Mouse (Mus musculus): Measurements from ENCODE around the gene Nav3. TPM values are rescaled to one million over a fixed set of nuclear protein-coding genes. Genes with fewer than 3 reads are reported as not detected.

The Nav3 gene
- total RNA-seq (2021): 100 to 1,000 TPM; 179 to 200 TPM
- long read RNA-seq, experiment 1, partial matches to known transcripts: 27 of 47 reads
- long read RNA-seq, experiment 1, other reads (novel, unspliced or antisense): 20 of 47 reads
- long read RNA-seq, experiment 2, partial matches to known transcripts: 26 of 40 reads
- long read RNA-seq, experiment 2, other reads (novel, unspliced or antisense): 14 of 40 reads

DNA sequence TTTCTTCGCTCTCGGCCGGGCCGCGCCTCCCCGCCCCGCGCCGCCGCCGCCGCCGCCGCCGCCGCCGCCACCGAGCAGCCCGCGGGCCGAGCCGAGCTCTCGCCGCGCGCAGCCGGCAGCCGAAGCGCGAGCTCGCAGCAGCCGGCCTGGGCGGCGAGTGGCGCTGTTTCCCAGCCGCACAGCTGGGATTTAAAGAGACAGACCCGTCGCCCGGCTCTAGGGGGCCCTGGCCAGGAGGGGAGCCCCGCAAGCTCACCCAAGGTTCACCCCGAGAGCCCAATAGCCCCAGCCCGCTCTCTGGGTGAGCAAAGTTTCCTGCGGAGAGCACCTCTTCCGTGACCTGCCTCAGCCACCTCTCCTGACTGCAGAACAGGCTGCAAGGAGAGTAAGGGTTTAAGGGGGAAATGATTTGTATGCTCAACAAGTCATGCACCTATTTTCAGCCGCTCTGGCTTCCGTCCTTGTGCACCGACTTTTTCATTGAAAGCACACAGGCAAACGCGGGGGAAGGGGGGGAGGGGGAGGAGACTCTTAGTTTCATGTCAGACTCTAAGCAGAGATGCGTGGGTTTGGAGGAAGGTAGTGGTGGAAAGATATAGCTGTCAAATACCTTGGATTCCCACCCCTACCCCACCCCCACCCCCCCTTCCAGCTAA is at the start of gene Nav3:
TSS of gene Nav3 (minus strand) at position 367 of the 656 bp plus-strand sequence.
- DNase-seq (ENCODE audit: low spot score in 2 of 2): peak; percentile 75 to 82

DNA sequence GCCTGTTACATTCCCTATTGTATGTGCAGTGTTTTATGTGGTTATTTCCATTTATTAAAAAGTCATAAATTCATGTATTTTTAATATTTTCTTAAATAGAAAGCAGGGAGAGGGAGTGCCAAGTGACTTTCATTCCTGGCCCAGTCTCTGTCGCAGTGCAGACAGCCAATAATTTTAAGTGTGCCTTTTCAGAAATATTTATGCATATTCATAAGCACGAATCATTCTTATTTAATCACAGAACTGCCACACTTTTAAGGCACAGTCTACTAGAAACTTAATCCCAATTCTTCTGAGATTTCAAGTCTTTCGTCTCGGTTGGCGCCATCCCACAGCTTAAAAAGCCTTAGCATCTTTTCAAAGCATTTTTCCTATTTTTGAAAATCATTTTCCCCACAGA is 29.3 kb upstream of the Nav3 start:
- no peak for DNase-seq (ENCODE audit: low spot score in 2 of 2)

DNA sequence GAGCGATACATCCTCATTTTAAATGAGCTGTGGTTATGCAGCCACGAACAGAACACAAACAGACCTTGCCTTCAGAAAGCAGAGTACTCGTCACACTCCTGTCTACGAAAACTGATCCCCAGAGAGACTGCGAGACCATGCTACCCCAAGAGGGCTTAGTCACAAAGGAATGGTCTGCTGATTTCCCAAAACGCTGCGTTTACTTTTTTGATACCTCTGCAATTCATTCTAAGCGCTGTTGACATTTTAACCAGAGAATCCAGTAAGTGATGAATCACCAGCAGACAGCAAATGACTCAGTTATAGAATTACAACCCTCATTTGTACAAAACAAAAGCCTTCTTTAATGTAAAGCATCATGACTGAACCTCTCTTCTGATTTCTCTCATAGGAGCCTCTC is 28.8 kb upstream of the Nav3 start:
- DNase-seq (ENCODE audit: low spot score in 2 of 2): no peak

DNA sequence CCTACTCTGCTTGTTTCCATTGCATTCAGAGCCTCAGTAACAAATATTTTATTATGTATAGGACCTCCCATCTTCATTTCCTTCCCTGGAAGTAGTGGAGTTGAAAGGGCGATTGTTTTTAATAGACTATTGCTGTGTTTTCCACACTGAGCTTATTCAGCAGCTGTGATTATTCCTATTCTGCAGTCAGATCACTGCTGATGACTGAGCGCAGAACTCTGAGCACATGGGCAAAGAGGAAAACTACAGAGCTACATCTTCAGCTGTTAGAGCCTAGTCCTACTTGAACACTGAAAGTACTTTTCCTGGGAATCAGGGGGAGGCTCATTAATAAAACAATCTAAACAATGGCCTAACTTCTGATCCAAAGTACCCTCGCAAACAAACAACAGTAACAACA is 23.2 kb upstream of the Nav3 start:
- peak in 1 of 2 experiments; percentile 26 for DNase-seq (ENCODE audit: low spot score in 2 of 2)

DNA sequence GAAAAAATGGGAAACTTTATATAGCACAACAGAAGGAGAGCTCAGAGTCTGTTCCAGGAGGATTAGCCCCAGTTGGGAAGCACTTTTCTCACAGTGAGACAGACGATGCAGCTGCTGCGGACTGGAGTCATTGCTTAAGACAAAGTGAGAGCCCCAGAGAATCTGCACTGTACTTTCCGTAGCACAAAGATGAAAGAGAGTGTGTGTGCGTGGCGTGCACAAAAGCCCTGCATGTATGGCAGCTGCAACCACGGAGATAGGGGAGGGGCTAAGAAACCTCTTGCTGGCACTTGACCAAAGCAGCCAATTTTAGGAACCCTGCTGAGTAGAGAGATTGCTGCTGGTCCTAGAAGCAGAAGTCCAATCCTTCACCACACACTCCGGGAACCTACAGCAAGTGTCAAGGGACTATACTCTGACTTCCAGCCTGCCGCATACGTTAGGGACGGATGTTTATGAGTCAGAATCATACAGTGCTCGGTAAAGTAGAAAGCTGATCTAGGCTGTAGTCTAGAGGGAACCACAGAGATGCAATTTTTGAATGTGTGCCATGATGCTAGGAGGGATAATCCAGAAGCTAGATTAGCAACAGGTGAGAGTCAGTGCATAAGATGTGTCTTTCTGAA is 21.8 kb upstream of the Nav3 start:
- DNase-seq (ENCODE audit: low spot score in 2 of 2): no peak

DNA sequence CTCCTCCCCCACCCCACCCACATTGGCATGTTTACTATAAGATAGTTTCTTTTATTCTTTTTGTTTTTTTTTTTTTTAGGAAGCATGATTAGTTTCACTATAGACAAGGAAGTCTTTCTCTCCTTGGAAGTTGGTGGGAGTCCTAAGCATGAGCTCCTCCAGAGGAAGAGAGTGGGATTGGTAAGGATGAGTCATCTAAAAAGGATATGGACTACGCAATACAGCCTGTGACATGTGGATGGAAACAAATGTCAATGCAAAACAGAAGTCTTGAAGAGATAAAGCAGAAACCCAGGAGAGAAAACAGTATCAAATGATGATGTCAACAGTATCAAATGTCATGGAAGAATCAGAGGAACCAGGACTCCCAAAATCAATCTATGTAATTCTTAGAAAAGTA is 18.1 kb upstream of the Nav3 start:
- no peak for DNase-seq (ENCODE audit: low spot score in 2 of 2)

DNA sequence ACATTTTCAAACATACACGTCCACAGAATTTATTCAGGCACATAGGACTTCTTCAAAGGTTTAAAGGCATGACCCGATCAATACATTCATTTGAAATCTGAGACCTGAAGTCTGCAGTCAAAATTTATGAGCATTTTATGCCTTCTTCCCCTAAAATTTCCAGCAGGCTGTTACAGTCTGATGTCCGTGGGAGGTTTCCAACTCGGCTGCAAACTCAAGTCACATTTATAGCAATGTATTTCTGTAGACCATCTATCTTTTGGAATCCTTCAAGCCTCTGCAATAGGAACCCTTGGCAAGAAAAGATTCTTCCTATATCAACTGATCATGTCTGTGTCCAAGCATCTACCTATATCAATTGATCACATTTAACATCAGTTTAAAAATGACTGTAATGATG is 13.4 kb upstream of the Nav3 start:
- no peak for DNase-seq (ENCODE audit: low spot score in 2 of 2)

DNA sequence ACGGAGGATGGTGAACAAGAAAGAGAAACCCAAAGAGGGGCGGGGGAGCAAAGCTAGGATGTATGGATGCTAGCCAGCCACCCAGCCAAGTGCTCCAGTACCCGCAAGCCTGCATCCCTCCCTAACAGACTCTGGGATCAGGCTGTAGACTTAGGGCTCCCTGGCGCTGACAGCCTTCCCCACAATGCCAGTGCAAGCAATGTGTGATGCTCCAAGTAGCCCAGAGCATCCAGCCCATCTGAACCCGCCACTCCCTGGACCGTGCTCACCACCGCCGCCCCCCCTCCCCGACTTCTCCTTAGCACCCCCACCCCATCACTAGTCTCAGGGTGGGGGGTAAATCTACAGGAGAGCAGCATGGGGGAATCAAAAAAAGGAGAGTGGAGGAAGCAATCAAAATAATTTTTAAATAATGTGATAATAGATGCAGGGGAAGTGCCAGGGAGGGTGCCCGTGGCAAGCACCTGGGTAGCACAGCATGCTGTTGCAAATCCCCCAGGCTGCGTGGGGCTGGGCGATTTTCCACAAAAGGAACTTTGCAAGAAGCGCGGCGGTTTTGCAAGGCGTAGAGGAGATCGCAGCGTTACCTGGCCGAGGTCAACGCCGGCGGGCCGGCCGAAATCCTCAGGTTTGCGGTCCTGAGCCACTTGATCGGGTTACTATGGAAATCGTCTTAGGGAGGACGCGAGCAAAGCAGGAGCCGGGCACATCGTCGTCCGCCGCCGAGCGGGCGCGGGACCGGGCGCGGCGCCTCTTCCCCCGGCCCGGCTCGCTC is 754 bp downstream of the Nav3 start:
- peak; percentile 31 to 51 for DNase-seq (ENCODE audit: low spot score in 2 of 2)

DNA sequence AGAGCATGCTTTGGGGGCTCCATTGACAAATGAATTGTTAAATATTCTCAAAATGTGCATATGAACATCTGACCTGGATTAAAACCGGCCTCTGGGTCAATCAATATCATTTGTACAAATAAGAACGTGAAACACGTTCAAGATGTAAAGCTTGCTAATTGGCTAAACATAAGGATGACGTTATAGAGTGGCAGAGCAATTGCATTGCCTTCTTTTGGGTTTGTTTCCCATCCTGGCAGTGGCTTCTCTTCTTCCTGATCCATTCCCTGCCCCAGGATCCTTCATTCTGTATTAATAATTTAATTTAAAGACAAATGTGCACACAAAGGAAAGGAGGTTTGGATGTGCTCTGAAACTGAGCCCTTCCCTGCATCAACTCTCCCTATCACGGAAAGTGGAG is 2.4 kb downstream of the Nav3 start:
- DNase-seq (ENCODE audit: low spot score in 2 of 2): no peak

DNA sequence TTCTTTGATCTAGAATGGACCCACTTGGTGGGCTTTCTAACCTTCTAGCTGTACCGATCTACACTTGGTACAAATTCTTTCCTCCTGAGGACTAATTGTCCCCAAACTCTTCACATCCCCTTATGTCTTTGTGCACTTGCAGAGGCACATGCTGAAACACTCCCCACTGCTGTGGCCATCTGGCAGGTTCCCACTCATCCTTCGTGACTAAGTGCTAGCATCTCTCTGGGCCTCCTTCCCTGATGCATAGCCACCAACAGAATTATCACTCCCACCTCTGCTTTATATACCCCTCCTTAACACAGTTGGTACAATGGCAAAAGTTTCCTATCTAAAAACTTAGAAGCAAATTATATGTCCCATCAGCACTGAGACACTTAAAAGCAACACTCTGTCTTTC is 15.6 kb downstream of the Nav3 start:
- peak in 1 of 2 experiments; percentile 54 for DNase-seq (ENCODE audit: low spot score in 2 of 2)

DNA sequence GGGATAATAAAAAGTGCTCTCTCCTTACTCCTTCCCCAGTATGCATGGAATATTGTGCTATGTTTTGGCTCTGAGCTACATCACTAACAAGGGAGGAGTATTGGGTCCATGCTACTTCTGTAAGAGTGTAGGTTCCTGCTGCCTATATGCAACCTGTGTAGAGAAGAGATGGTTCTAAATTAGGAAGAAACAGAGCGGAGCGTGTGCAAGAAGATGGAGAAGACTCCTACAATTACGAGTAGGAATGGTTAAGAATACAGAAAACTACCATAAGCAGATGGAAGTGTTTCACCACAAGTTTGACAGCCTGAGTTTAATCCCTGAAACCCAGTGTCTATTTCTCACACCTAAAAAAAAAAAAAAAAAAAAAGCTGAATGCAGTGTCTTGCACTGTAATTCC is 24.9 kb downstream of the Nav3 start:
- no peak for DNase-seq (ENCODE audit: low spot score in 2 of 2)

DNA sequence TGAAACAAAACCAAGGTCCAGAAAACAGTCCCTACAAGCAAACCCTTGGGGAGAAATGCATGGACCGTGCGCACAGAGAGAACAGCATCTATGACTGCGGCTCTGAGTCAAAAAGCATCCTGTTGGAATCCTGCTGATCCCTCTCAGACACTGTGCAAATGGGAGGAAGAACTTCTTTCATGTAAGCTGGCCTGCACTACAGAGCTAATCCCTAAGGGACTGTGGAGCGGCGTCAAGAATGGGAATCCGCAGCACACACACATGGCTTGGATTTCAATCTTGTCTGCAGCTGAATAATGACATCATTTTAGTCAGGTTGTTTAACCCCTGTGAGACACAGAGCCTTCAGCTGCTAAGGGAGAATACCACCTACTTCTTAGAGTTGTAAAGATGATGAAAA is 26.4 kb downstream of the Nav3 start:
- no peak for DNase-seq (ENCODE audit: low spot score in 2 of 2)

DNA sequence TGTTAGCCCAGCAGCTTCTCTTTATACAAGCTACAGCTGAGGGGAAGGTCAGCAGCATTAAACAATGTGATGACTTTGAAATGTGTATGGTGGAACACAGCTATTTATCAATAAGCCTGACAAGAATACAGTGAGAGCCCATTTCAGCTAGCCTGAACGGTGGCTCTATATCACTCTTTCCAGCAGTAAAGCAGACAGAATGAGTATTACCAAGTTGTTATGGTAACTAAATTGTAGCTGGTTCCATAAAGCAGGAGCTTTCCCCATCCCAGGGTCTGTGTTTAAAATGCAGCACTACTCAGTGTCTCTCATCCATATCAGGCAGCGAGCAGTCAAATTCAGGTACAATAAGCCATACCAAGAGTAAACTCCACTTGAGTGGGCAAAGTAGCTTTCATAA is 27.0 kb downstream of the Nav3 start:
- DNase-seq (ENCODE audit: low spot score in 2 of 2): no peak

DNA sequence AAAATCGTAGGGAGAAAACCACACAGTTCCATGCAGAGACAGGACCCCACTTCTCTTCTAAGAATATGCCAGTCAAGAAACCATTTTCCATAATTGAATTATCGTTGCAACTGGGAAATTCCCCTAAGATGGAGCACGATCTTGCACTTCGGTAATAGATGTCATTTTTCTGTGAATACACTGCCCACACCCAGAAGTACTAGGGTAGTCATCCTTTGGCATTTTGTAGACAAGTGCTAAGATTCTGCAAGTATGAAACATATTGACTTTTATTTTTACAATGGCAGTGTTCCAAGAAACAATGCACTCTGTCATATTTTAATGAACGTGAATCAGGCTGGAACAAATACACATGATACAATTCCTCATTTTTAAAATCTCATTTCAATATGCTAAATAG is 34.5 kb downstream of the Nav3 start:
- DNase-seq (ENCODE audit: low spot score in 2 of 2): no peak

DNA sequence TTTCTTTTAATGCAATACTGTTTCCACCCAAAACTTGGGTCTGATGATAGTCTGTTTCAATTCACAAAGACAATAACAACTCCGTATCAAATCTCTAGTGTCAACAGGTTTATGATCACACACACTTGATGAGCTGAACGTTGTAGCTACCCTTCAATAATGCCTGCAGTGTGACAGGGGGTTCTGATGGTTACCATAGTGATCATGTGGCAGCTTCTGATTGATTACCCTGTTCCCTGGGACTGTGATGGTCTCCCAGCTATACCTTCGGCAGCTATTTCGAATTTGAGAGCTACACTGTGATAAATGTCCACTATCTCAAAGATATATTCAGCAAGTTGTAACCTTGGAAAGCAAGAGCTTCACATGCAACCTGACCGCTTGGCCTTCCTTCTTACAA is 39.0 kb downstream of the Nav3 start:
- DNase-seq (ENCODE audit: low spot score in 2 of 2): no peak

DNA sequence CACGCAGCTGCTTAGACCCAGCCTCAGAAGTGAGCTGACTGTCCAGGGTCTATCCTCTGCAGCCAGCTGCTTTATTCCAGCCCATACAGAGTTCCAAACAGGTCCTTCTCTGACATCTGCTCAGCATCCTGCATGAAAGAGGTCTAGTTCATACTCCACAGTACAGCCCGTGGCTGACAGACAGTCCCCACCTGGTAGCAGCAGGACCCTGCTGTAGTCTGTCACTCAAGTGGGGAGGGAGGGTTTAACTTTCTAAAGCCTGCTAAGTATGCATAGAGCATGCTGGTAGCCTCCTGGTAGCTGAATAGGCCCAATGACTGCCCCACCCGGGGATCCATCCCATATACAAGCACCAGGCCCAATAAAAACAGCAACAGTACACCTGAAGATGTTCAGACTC is 40.4 kb downstream of the Nav3 start:
- no peak for DNase-seq (ENCODE audit: low spot score in 2 of 2)

DNA sequence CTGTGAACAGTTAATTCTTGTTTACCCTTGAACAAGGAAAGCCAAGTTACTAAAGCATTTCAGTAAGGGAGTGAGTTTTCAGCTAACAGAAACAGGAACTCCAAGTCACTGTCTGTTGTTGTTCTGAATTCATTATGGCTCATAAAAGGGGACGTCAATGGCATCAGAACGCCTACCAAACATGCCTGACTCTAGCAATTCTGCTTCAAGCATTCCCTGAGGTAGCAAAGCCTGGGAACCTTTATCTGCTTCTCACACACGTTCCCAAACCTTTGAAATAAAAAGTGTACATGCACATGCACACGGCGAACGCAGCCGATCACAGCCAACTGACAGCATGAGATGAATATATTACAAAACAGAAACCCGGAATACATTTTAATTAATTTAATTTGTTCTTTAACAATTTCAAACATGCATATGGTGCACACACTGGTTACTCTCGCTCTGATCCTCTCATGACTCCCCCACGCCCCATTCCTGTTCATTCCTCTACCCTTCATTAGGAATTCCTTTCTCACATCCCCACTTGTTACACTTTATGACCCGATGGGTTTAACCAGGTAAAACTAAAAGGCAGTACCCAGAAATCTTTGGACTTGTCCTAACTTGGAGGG is 42.6 kb downstream of the Nav3 start:
- DNase-seq (ENCODE audit: low spot score in 2 of 2): peak in 1 of 2 experiments; percentile 39

DNA sequence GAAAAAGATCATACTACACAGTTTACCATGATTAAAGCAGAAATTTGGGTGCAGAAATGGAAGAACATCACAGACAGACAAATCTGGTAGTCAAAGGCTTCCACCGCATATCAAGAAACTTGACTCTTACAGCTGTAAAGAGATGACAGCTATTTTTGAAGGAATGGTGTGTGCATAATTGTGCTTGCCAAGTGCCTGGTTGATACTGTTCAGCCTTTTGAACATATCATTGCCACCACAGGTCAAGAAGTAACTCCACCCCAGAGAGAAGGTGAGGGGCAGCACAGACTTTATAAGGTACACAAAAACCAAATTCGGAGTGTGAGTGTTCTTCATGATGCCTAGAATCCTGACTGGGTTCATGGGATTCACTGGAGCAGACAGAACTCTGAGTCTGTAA is 53.1 kb downstream of the Nav3 start:
- no peak for DNase-seq (ENCODE audit: low spot score in 2 of 2)

DNA sequence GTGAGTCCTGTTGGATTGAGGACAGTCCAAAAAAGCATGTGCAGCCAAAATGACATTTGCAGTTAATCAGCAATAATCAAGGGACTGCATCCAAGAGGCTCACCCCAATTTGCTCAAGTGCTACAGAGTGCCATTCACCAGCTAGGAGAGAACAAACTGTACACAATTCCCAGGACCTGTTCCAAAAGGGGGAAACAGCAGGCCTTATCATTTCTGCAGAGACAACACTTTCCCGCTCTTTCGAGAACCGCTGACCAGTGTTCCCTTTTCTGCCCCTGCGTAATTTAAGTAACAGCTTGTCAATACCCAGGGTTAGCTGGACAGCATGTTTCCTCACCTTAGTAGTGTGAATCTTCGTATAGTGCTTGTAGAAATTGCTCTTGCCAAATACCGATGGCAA is 55.4 kb downstream of the Nav3 start:
- DNase-seq (ENCODE audit: low spot score in 2 of 2): peak in 1 of 2 experiments; percentile 28

DNA sequence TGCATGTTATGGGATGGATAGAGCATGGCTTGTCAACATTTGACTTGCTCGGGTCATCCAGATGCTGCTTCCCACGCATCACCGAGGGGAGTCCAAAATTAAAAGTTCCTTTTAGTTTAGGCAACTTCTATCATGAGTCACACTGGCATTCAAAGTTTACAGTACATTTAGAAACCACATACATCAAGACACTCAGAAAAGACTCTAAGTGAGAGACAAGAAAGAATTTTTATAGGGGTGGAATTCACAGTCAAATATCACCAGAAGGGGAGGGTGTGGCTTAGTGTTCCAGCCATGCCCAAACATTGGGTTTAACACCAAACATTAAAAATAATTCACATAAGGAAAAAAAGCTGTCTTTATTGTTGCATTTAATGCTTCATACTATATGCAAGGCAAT is 57.4 kb downstream of the Nav3 start:
- no peak for DNase-seq (ENCODE audit: low spot score in 2 of 2)

DNA sequence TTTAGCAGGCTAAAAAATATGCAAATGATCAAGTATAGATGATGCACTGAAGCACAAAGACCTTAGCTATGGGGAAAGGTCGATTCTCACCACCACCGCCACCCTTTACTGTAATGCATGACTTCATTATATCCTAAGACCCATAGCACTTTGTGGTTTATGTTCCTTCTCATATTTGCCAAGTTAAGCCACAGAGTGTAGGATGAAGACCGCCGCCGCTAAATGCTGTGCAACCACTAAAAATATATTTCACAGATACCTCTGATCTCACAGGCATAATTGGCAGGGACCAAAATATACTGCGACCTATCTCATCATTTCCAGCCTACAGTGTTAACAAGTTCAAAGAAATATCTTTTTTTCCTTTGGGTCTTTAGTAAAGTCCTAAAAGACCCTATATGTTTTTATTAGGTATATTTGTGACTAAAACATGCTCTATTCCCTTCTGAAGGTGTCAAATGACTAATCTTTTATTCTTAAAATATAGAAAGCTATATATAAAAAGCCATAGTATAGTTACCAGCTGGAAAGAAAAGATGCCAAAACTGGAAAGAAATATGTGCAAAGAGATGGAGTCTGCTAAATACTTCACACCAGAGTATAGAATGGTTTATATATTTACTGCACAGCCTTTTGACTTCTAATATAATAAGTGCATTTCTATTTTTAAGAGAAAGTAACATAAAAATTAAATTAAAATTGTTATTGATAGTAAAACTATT is 69.4 kb downstream of the Nav3 start:
- DNase-seq (ENCODE audit: low spot score in 2 of 2): no peak
